Mouse (Mus musculus) effector memory CD4-positive, alpha-beta T cell, adult 5 months (primary cell): ENCODE data around the gene Lrrc63. TPM values are rescaled to one million over a fixed set of nuclear protein-coding genes. Genes with fewer than 3 reads are reported as not detected.

Source experiments
- polyA plus RNA-seq: library from polyadenylated mRNA; unstranded; fragments of 100-300 nt; shearing (Covaris generic); gene quantifications from one replicate; pipeline ENCODE4 v1.2.1, GENCODE M21; 2017

The Lrrc63 gene
- not detected for polyA plus RNA-seq

DNA sequence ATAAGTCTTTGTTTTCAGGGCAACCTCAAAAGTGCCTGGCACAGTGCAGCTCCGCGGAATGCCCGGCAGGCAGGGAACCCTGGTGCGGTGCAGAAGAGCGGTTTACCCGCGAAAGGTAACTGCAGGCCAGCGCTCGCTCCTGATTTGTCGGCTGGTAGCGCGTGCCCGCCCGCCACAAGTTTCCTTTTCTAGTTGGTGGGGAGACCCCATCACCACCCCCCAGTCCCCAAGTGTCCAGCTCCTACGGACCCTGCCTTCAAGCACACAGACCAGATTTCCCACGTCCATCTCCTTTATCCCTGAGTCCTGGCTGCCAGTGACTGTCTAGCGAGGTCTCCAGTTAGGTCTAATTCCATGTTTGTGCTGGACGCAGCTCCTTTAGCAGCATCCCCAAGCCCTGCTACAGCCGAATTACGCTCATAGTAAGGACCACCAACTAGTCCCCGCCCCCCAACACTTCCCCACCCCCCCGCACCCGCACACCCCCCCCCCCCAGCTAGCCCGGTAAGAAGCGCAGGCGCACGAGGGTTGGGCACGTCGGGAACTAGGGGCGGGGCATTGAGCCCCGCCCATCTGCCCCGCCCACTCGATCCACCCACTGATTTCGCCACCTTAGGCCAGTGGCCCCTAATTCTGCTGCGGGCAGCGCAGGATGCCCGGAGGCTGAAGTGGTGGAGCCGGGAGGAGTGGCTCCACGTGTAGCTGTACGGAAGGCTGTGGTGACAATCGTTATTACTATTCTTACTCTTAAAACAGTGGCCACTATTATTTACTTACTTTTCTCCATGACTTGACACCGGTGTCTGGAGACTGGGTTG, at the start of gene Lrrc63, which contains the start of gene Lcp1:
TSS of gene Lrrc63 (minus strand) at position 381 of the 818 bp plus-strand sequence.
TSS of gene Lcp1 (plus strand) at position 601 of the 818 bp plus-strand sequence.

Other genes starting within 250 kb of the Lrrc63 start
- gene Lrch1, start 183.0 kb downstream of the Lrrc63 start, polyA plus RNA-seq = 66.3 TPM
- gene Rubcnl, start 114.9 kb downstream of the Lrrc63 start, polyA plus RNA-seq = 0.32 TPM
- gene Lcp1, start 220 bp upstream of the Lrrc63 start, polyA plus RNA-seq = 933 TPM
- gene Cpb2, start 111.4 kb upstream of the Lrrc63 start, polyA plus RNA-seq = not detected
- 43.5 TPM for gene Zc3h13, start 153.5 kb upstream of the Lrrc63 start, polyA plus RNA-seq